Mouse (Mus musculus) cerebellum, postnatal 14 days (tissue): ENCODE data around the gene Zfp988.
"Not testable (repeated sequence)": the region's sequence is repeated elsewhere in the genome, so short reads cannot be mapped to it uniquely, and the experiment has no call there.

Experiments used
- DNase-seq, 2 experiments: peaks; one replicate each; pipeline ENCODE4 v3.0.0; 2021; ENCODE audit warnings: mixed read lengths in 2 of 2

The Zfp988 gene

DNA sequence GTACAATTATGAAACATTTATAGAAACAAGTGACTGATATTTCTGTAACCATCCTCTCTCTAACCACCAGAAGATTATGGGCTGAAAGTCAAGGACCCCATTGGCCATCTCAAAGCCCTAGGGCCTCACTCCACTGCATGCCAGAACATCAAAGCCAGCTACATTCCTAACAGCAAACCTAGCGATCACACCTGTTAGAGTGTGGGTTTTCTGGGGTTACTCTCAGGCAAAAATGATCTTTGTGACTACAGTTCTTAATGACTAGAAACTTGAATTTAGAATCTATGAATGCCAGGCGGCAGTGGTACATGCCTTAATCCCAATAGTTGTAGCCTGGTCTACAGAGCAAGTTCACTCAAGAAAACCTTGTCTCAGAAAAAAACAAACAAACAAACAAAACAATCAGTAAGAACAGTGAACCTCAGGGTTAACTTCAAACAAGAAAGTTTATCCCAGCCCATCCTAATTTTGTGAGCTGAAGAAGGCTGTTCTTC lies 39.6 kb downstream of the Zfp988 start:
- DNase-seq: not testable (repeated sequence)

DNA sequence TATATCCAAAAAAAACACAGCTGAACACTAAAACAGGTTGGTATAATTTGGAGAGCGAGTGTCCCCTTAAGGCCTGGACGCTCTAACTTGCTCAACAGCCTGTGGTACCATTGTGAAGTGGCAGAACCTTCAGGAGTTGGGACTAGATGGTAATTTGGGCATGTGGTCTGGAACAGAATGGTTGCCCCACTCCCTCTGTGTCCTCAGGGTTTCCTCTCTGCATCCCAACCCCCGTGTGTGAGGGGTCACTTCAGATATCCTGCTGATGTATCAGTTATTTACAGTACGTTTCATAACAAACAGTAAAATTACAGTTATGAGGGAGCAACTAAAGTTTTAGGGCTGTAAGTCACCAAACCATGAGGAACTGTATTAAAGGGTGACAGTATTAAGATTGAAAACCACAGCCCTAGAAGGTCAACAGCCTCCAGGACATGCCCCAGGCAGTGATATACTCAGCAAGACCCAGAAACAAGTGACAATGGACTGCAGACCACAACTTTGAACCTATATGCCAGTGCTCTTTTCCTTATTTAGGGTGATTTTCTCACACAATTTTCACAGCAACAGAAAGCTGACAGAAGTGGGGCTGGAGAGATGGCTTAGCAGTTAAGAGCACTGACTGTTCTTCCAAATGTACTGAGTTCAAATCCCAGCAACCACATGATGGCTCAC lies 41.0 kb downstream of the Zfp988 start:
- DNase-seq: not testable (repeated sequence)

- not testable (repeated sequence) for DNase-seq
Observed at GRCm38 (mm10) chr4:147347300-147347699, 41.8 kb downstream of the Zfp988 start.

DNA sequence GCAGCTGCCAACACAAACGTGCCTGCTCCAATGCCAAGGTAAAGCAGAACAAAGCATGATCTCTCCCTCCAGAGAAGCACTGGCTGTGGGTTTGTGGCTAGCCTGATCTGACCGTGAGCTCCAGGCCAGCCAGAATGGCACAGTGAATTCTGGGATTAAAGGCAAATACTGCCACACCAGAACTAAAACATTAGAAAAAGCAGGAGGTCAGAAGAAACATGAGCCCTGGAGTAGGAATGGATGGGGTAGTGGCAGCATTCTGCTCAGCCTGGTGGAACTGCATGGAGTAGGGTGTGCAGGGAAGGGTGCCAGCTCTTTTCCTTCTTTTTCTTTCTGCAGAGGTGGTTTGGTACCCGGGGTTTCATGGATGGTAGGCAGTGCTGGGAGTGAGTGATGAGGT lies 42.4 kb downstream of the Zfp988 start:
- DNase-seq: not testable (repeated sequence)

GRCm38 (mm10) chr4:147348401-147348800 lies 42.9 kb downstream of the Zfp988 start:
- DNase-seq: not testable (repeated sequence)

DNA sequence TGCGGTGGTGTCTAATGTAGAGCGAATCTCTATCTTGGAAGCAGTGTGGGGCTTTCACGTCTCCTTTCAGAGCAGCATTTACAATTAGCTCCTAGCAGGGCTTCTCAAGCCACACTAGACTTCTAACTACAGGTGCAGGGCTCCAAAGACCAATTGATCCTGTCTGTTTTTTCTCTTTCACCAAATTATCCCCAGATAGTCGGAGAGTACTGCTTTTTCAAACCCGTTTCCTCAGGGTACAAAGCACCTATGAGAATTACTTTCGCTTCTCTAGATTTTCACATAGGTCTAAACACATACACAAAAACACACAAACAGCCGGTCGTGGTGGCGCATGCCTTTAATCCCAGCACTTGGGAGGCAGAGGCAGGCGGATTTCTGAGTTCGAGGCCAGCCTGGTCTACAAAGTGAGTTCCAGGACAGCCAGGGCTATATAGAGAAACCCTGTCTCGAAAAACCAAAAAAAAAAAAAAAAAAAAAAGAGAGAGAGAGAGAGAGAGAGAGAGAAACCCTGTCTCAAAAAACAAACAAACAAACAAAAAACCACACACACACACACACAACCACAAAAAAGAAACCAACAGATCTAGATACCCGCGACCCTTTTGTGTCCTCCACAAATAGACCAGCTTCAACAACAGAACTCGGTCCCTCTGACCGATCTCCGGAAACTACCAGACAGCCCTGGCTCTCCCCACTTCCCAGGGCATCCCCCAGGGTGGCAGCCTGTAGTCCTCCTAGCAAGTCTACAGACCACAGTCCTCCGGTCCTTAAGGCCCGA lies 43.6 kb downstream of the Zfp988 start:
- not testable (repeated sequence) for DNase-seq

DNA sequence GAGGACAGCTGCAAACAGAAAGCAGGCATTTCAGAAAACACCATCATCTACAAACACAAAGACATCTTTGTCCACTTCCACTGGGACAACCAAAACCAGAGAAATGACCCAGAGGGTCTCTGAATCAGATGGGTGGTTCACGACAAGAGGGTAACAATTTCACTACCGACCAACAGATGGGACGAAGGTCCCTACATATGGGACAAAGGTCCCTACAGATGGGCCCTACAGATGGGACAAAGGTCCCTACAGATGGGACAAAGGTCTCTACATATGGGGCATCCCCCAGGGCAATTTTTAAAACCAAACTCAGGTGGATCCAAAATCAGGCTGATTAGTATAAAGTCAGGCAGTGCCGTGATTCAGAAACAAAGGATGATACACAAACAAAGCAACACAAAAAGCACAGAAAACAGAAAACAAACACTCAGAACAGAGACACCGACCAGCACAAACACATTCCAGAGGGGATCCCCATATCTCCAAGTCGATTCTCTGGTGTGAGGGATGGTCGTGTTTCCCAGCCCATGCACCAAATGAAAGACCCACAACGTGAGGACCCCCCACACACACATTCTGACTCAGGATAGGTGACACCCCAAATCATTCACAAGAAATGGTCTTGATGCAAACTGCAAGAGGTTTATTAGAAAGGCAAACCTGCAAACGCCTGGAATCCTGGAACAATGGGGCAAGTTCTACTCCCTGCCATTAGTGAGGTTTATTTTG lies 44.4 kb downstream of the Zfp988 start:
- DNase-seq: not testable (repeated sequence)

GRCm38 (mm10) chr4:147350541-147350940 lies 45.1 kb downstream of the Zfp988 start:
- DNase-seq: not testable (repeated sequence)

GRCm38 (mm10) chr4:147351376-147351980 lies 46.0 kb downstream of the Zfp988 start:
- not testable (repeated sequence) for DNase-seq

DNA sequence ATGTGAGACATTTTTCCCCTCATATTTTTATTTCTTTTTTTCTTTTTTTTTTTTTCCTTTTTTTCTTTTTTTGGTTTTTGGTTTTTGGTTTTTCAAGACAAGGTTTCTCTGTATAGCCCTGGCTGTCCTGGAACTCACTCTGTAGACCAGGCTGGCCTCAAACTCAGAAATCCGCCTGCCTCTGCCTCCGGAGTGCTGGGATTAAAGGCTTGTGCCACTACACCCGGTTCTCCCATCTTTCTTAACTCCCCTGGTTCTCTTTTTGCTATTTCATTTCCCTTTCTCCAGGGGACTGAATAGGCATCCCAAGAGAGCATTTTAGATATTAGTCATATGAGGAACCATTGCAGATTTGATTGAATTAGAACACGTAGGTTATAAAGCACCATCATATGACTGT lies 48.2 kb downstream of the Zfp988 start:
- DNase-seq: not testable (repeated sequence)

DNA sequence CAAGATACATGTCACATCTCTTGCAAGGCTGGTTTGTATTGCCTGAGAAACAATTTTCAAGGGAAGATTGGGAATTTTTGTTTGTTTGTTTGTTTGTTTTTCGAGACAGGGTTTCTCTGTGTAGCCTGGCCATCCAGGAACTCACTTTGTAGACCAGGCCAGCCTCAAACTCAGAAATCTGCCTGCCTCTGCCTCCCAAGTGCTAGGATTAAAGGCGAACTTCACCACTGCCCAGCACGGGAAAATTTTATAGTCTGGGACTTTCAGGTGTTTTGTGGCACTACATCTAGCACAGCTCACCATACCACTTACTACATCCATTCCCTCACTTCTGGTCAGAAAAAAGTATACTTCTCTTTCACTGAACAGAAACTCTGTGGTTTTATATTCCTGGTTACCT lies 50.6 kb downstream of the Zfp988 start:
- DNase-seq: not testable (repeated sequence)

- not testable (repeated sequence) for DNase-seq
Observed at GRCm38 (mm10) chr4:147357195-147357594, 51.7 kb downstream of the Zfp988 start.

DNA sequence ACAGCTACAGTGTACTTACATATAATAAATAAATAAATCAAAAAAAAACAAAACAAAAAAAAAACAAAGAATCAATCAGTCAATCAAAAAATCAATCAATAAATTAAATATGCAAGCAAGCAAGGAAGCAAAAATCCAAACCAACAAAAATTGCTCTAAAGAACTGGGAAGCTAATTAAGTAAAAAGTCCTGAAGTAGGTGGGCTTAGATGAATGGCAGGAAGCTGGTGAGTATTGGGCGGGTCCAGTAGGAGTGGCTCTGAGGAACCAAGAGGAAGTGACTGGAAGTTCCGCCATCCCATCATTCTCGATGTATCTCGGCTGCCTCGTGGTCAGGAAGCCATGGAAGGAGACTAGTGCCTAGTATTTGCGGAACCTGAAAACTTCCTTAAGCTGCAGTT lies 55.5 kb downstream of the Zfp988 start, which contains the start of gene Zfp978:
Gene Zfp978, plus strand, starts transcription at position 301 of the 400 bp plus-strand sequence.
- DNase-seq: not testable (repeated sequence)

- not testable (repeated sequence) for DNase-seq
Observed at GRCm38 (mm10) chr4:147361872-147362271, 56.4 kb downstream of the Zfp988 start.

DNA sequence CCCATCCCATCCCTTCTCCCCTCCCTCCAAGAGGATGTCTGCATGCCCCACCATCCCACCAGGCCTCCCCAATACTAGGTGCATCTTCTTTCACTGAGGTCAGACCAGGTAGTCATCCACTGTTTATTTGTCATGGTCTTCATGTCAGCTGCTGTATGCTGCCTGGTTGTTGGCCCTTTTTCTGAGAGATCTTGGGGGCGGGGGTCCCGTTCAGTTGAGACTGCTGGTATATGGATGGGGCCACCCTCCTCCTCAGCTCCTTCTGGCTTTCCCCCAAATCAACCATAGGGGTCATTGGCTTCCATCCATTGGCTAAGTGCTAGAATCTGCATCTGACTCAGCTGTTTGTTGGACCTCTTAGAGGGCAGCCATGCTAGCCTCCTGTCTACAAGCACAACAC lies 64.1 kb downstream of the Zfp988 start:
- DNase-seq: not testable (repeated sequence)

GRCm38 (mm10) chr4:147383199-147383598 lies 77.7 kb downstream of the Zfp988 start:
- not testable (repeated sequence) for DNase-seq
